Mouse (Mus musculus): ENCODE data around the gene Bcl2l11.
"Not testable (repeated sequence)": the region's sequence is repeated elsewhere in the genome, so short reads cannot be mapped to it uniquely, and the experiment has no call there.

The Bcl2l11 gene

GRCm38 (mm10) chr2:128125635-128126470 is at the start of gene Bcl2l11:
Gene Bcl2l11 (plus strand): TSS chr2:128126038.
- DNase-seq, result peak; percentile 86

- DNase-seq, result no peak
These were observed 48.9 kb upstream of the Bcl2l11 start for GRCm38 (mm10) chr2:128076936-128077335.

GRCm38 (mm10) chr2:128078859-128079258 is 47.0 kb upstream of the Bcl2l11 start:
- no peak for DNase-seq

- no peak for DNase-seq
These were observed 46.5 kb upstream of the Bcl2l11 start for GRCm38 (mm10) chr2:128079316-128079715.

GRCm38 (mm10) chr2:128083844-128084243 is 42.0 kb upstream of the Bcl2l11 start:
- DNase-seq, result no peak

- no peak for DNase-seq
These were observed 41.2 kb upstream of the Bcl2l11 start for GRCm38 (mm10) chr2:128084607-128085006.

GRCm38 (mm10) chr2:128085481-128085880 is 40.4 kb upstream of the Bcl2l11 start:
- DNase-seq, result no peak

- DNase-seq, result no peak
These were observed 39.4 kb upstream of the Bcl2l11 start for GRCm38 (mm10) chr2:128086301-128086886.

- no peak for DNase-seq
These were observed 38.8 kb upstream of the Bcl2l11 start for GRCm38 (mm10) chr2:128086996-128087526.

GRCm38 (mm10) chr2:128087798-128088545 is 37.9 kb upstream of the Bcl2l11 start:
- no peak for DNase-seq

GRCm38 (mm10) chr2:128090283-128090885 is 35.5 kb upstream of the Bcl2l11 start:
- no peak for DNase-seq

- DNase-seq, result no peak
These were observed 34.1 kb upstream of the Bcl2l11 start for GRCm38 (mm10) chr2:128091431-128092369.

- DNase-seq, result no peak
These were observed 33.4 kb upstream of the Bcl2l11 start for GRCm38 (mm10) chr2:128092451-128092850.

- DNase-seq, result no peak
These were observed 31.6 kb upstream of the Bcl2l11 start for GRCm38 (mm10) chr2:128094196-128094595.

- no peak for DNase-seq
These were observed 31.2 kb upstream of the Bcl2l11 start for GRCm38 (mm10) chr2:128094602-128095001.

- no peak for DNase-seq
These were observed 30.6 kb upstream of the Bcl2l11 start for GRCm38 (mm10) chr2:128095270-128095669.

- no peak for DNase-seq
These were observed 29.8 kb upstream of the Bcl2l11 start for GRCm38 (mm10) chr2:128096070-128096469.

GRCm38 (mm10) chr2:128098118-128098517 is 27.7 kb upstream of the Bcl2l11 start:
- DNase-seq, result not testable (repeated sequence)

GRCm38 (mm10) chr2:128102086-128102485 is 23.8 kb upstream of the Bcl2l11 start:
- no peak for DNase-seq

GRCm38 (mm10) chr2:128104815-128105214 is 21.0 kb upstream of the Bcl2l11 start:
- no peak for DNase-seq

- DNase-seq, result no peak
These were observed 20.2 kb upstream of the Bcl2l11 start for GRCm38 (mm10) chr2:128105651-128106050.

GRCm38 (mm10) chr2:128111537-128111936 is 14.3 kb upstream of the Bcl2l11 start:
- DNase-seq, result no peak

All from cerebellum, adult 9-11 months (tissue).